Mouse (Mus musculus) small intestine, adult 2 months (tissue): ENCODE data around the gene Tut7.

Source experiments
- CTCF ChIP-seq: fragments of 200-500 bp; IDR thresholded peaks from 2 replicates; pipeline ENCODE4 v1.5.1; 2012; ENCODE audit warnings: low read depth, mild to moderate bottlenecking, control low read depth, inconsistent platforms, low read length, moderate library complexity, mixed read lengths; ENCODE audit not compliant: insufficient replicate concordance, insufficient read length; ENCODE audit errors: extremely low read depth
- POLR2A ChIP-seq: fragments of 200-500 bp; IDR thresholded peaks from 2 replicates; pipeline ENCODE4 v1.6.1; 2012; ENCODE audit warnings: low read depth, mild to moderate bottlenecking, control low read depth, inconsistent platforms, low read length, moderate library complexity

DNA sequence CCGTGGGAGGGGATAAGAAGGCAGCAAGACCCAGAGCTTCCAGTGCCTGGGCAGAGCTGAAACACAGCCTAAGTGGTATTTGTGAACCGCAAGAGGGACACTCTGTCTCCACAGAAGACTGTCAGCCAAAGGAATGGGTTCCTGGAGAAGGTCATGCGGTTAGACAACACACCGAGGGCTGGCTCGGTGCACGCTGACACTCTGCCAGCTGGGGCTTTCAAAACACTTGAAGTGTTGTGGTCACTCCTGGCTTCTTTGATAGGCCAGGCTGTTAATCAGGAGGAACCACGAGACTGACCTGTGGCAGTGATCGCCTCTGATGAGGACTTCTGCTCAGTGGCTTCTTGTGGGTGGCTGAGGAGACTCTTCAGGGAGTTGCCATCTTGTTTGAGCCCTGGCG is 30.5 kb upstream of the Tut7 start:
- no peak for TF ChIP-seq POLR2A
- TF ChIP-seq CTCF, result no peak
